Mouse (Mus musculus): ENCODE results near the gene Zranb1.

- TF ChIP-seq CTCF (IDR thresholded peaks at IDR 0.05; ENCODE audit: extremely low read depth, insufficient read length, insufficient replicate concordance, low read depth, low read length), result no peak
- TF ChIP-seq POLR2A (IDR thresholded peaks at IDR 0.05; ENCODE audit: low read depth, low read length), result no peak
These were observed 5.7 kb upstream of the Zranb1 start for GRCm38 (mm10) chr7:132925227-132925626.

All from small intestine, adult 2 months (tissue).